8 mouse cellular contexts compared by ENCODE assay signal in the genomic region with DNA sequence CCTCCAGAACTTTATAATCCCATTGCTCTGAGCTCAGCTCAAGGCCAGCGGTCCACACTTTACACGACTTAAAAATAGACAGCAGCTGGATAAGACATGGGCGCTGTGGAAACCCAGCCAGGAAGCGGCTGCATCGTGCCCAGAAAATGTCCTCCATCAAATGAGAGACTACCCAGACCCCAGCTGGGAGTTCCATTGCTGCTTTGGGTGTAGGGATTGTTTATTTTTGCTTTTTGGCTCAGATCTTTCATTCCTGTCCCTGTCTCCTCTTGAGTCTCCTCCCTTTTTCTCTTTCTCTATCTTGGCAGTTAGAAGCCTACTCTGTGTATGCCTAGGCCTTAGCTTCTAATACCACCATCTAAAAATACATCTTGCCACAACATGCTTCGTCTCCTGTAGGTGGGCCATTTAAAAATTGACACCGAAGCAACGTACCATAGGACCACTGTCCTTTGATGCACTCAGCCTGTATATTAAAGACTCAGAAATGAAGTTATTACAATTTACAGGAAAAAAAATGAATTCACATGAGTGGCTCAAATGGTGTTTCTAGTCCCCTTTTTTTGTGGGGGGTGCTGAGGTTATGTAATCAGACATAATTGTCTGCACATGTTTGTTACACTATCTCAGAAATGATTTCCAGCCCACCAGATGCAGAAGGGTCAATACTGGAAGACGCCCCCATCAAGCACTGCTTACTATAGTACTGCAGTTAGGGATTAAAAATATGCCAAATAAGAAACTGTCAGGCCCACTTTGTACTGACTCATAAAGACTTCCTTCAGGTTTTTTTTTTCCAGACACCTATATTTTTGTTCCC.
DNase-seq lines count a peak whose midpoint lies in the region.

No protein-coding gene starts in this region.

- intact Hi-C loops in left cerebral cortex, postnatal 36 days (cut with DNase I), result loop anchor here (10.0 kb wide), 1 partner anchor 236 kb away; no protein-coding TSS in a partner anchor

- DNase-seq in adrenal gland, postnatal 10 days, result peak; percentile 20
- no peak for DNase-seq in adrenal gland, adult 8-10 months
- DNase-seq in urinary bladder, adult 18-20 months (ENCODE audit: low spot score in 2 of 2), result peak; percentile 20 to 61
- DNase-seq in urinary bladder, postnatal 10 days (ENCODE audit: low spot score), result no peak
- peak; percentile 42 to 48 for DNase-seq in left cerebral cortex, postnatal 36 days (ENCODE audit: low spot score in 2 of 2)
- peak; percentile 42 for DNase-seq in urinary bladder, postnatal 25 days (ENCODE audit: low spot score)
- DNase-seq in cerebellum, adult 18-20 months, result no peak
- no peak for DNase-seq in layer of hippocampus, adult 8-10 months (ENCODE audit: low spot score in 2 of 2)

Comparison
In these comparisons a context has a peak if more than half of its experiments do, and no peak if none do; other contexts are left out.
1. DNase-seq: peak in adrenal gland, postnatal 10 days (single experiment), urinary bladder, adult 18-20 months (2 of 2), left cerebral cortex, postnatal 36 days (2 of 2) and urinary bladder, postnatal 25 days (single experiment); none in adrenal gland, adult 8-10 months (single experiment), urinary bladder, postnatal 10 days (single experiment), cerebellum, adult 18-20 months (0 of 2) and layer of hippocampus, adult 8-10 months (0 of 2).